Mouse (Mus musculus) c-Kit-positive CD71-negative TER-119-negative erythroid progenitor cells, embryonic 14.5 days (primary cell): ENCODE data around the gene Trank1.
A peak's percentile ranks its signal among the peaks of the same experiment; 100 is the strongest.

ENCODE experiments used
- DNase-seq: peaks from one replicate; pipeline ENCODE4 v3.0.0-alpha.2; 2013; ENCODE audit warnings: low read depth

The Trank1 gene

DNA sequence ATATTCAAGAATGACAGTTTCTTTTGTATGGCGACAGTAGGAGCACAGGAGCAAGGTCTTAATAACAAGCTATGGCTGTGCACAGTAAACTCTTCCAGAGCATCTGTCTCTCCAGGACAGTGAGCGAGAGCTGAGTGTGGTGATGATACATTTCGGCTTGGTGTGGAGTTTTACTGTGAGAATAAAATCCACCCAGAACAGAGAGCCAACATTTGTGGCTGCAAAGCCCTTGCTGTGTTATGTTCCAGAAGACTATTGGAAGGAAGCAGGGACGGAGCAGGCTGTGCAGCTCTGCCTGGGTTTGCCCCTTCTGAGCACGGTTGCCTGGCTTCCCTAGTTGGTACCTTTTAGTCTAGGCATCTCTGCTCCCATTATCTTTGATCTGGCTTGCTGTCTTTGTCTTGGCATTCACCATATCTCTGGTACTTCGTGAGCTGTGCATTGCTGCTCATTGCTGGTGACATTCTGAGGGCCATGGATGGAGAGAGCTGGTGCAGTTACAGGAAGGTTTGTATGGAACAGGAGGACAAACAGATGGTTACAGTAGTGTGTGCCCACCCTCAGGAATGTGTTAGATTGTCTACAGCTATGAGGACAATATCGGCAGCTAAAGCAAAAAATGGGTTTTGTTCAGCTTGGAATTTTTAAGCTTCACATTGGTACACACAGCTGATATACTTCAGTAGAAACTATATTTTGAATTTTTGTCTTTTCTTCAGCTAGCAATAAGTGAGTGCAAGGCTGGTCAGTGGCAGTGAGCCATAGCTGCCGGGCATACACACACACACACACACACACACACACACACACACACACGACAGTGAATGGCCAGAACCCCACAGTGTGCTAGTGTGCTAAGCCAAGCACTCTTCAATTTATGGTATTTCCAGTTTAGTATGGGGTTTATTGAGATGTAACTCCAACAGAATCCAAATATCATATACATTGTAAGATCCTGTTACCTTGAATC, 69.8 kb downstream of the Trank1 start:
- no peak for DNase-seq

DNA sequence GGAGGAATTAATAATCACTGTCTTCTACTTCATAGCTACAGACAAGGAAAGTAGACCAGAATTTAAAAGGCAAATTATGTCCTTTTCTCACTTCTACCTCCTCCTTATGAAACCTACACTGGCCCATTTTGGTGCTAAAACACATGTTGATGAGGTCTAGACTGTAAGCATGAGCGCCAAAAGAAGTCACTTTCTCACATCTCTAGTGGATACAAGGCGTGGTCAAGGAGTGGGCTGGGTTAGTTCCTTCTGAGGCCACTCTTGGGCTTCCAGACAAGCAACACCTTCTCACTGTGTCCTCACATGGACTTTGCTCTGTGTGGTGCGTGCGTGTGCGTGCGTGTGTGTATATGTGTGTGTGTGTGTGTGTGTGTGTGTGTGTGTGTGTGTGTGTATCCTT, 70.9 kb downstream of the Trank1 start:
- no peak for DNase-seq

DNA sequence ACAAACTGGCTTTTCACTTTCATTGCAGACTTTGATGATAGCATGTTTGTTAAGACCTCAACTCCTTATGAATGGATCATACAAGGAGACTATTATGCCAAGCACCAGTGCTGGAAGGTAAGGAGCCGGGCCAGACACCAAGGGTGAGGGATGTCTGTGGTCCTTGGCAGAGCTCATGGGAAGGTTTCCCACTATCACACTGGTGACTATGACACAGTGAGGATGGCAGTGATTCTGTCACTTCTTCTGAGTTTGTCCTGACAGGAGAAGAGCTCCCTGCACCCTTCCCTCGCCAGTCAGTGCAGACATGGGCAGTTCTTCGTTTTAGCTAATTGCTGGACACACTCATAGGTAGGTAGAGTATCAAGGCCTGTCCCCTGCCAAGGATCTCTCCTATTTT, 71.5 kb downstream of the Trank1 start:
- DNase-seq: no peak

DNA sequence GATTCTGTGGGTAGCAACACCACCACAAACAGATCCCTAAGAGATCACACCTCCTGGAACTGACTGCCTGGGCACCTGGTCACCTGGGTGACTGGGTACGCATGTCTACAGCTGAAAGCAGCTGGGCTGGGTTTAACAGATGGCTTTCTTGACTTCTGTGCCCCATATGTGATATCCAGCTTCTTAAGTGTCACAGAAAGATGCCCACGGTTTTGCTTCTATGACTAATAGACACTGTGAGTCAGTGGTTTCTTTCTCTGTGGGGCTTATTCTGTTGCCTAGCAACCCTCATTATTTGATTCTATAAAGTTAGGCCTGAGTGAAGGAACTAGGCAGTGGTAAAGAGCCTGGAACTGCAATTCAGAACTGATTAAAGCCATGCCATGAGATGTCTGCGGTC, 72.2 kb downstream of the Trank1 start:
- peak; percentile 1 for DNase-seq

DNA sequence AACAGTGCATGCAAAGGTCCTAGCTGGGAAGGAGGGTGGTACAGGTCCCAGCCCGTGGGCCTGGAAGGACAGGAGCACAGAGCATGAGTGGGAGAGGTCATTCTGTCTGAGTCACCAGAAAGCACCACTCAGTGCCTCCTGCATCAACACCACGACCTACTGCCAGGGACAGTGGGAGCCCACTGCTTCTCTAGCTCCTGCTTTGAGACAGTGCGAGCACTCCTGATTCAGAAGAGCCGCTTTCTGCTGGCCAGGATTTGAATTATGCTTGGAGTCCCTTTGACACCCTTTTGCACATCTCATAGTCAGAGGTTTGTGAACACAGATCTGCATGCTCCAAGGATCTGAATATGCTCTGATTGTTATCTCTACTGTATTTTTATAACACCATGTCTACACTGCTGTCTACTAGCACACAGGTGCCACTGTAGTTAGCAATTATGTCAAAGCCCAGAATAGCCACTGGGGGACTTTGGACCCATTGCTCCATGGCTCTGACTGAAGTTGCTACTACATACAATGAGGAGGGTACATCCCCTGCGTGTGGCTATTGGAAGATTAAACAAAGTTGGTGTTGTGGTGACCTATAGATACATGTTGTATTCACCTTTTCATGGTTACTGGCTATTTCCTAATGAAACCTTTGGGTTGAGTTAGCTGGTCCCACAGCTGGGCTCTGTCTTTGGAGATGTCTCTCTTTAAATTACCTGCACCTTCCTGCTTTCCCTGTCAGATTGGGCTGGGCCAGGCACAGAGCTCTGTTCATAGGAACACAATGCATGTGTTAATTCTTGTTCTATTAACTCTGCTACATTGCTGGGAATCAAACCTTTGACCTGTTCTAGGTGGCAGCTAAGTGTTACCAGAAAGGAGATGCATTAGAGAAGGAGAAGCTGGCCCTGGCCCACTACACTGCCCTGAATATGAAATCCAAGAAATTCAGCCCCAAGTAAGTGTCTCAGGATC, 74.3 kb downstream of the Trank1 start:
- no peak for DNase-seq

DNA sequence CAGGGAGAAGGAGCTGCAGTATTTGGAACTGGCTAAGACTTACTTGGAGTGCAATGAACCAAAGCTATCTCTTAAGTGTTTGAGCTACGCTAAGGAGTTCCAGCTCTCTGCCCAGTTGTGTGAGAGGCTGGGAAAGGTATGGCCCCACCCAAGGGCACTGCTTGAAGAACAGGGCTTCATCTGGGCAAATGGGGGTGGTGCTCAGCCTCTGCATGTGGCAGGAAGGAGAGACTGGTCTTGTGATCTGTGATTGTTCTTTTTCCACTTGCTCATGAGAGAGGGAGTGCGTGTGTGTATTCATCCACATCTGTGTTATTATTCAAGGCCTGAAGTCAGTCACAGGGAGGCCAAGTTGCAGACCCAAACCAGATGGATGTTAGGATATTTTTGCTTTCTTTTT, 75.0 kb downstream of the Trank1 start:
- DNase-seq: no peak

DNA sequence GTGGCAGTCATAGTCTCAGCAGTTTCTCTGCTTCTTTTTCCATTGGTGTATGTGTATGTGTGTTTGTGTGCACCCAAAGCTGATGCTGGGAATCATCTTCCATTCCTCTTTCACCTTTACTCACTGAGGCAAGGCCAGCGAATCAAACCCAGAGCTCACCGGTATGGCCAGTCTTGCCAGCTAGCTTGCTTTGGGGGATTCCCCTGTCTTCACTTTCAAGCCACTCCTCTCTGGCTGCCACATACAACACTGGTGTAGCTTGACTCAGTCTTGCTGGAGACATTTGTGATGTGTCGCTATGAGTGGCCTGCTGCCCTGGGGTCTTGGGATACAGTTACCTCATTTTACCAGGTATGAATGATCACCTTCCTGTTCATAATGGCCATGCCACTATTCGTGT, 76.0 kb downstream of the Trank1 start:
- no peak for DNase-seq

DNA sequence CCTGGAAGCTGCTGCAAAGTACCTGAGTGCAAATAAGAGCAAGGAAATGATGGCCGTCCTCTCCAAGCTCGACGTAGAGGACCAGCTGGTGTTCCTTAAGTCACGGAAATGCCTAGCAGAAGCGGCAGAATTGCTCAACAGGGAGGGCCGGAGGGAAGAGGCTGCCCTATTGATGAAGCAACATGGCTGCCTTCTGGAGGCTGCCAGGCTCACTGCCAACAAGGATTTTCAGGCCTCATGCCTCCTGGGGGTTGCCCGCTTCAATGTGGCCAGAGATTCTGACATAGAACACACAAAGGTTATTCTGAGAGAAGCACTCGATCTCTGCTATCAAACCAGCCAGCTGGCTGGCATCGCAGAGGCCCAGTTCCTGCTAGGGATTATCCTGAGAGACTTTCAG, 78.5 kb downstream of the Trank1 start:
- no peak for DNase-seq

DNA sequence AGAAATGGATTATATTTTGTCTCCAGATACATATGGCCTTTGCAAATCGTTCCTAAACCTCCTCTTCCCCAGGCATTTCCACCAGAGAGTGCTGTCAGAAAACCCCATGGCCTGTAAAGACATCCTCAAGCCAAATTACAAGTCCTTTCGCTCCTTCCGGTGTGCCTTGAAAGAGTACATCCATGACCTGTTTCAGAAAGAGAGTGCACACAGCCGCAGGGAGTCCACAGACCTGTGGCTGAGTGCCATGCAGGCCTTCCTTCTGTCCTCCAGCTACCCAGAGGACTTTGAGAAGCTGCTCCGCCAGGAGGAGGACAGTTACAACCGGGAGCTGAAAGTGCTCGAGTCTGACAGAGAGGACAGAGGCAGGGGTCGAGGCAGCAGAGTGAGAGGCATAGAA, 79.5 kb downstream of the Trank1 start:
- DNase-seq: no peak

DNA sequence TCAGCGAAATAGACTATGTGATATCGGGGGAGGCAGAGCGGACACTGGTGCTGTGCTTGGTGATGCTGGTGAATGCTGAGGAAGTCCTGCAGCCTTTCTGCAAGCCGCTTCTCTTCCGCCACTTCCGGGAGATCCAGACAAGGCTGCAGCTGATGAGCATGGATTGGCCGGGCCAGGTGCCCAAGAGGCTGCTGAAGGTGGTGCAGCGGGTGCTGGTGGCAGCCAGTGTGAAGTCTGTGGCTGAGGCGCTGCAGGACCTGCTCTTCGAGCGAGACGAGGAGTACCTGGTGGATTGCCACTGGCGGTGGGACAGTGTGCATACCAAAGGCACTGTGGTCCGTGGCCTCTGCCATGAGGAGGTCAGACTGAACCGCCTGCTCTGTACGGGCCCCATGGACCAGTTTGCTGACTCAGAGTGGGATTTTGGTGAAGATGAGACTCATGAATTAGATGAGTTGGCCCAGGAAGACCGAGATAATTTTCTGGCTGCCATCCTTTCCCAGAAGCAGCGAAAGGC, 80.4 kb downstream of the Trank1 start:
- no peak for DNase-seq

DNA sequence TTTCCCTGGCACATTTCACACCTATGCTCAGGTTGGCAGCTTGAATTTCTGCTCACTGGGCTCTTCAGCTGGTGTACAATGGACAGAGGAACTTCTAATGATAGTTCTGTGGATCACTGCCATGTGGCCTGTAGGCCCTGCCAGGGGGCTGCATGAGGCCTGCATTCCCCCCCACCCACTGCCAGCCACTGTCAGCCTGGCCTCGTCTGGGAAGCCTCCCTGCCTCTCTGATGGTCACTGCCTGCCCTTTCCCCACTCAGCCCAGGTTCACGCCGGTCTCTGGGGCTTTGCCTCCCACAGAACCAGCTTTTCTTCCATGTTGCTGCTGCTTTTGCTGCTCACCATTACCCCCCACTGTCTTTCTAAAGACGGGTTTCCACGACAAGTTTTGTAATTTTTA, 83.7 kb downstream of the Trank1 start:
- no peak for DNase-seq

DNA sequence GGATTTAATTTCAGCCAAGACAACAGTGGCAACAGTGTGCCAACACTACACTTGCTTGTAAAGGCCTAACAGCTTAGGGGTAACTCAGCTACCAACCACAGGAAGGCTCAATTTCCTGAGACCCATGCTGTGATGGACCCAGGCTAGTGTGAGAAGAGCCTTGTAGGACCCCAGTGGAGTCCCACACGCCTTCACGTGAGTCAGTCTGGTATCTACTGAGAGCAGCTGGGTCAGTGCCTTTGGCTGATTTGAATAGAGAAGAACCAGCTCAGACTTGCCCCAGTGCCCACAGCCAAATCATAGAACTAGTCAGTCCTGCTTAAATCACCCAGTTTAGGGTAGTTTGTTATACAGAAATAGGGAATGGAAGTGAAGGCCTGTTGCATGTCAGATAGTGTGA, 86.5 kb downstream of the Trank1 start:
- DNase-seq: no peak

DNA sequence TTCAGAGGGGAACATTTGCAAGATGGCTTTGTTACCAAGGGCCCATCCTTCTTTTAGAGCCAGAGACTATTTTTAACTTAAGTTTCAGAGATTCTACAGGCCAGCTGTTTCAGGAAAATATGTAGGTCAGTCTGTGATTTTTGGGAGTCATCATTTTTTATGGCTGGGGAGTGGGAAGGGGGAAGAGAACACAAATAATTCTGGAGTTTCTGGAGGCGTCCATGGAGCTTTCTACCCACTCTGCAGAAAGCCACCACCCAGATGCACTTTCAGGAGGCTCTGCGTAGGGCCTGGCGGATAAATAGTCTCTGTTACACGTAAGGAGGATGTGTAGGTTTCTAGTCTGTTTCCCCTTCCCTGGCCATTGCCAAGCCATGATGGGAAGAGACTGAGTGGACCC, 88.5 kb downstream of the Trank1 start:
- DNase-seq: no peak

DNA sequence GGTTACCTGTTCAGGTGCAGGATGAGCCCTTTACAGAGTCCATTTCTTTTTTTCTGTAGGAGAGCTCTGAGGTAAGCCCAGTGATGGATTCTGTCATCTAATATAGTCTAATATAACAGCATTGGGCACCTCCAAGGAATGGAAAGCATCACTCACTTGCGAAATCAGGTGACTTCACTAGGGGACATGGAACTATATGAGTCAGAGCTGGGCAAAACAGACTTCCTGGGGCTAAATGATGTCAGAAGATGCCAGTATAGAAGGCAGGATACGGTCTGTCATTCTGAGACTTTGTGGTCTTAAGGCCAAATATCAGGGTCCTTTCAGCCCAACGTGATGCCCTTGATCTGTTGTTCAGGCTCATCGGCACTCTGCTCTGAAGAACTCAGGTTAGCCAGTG, 91.6 kb downstream of the Trank1 start:
- DNase-seq: peak; percentile 4

DNA sequence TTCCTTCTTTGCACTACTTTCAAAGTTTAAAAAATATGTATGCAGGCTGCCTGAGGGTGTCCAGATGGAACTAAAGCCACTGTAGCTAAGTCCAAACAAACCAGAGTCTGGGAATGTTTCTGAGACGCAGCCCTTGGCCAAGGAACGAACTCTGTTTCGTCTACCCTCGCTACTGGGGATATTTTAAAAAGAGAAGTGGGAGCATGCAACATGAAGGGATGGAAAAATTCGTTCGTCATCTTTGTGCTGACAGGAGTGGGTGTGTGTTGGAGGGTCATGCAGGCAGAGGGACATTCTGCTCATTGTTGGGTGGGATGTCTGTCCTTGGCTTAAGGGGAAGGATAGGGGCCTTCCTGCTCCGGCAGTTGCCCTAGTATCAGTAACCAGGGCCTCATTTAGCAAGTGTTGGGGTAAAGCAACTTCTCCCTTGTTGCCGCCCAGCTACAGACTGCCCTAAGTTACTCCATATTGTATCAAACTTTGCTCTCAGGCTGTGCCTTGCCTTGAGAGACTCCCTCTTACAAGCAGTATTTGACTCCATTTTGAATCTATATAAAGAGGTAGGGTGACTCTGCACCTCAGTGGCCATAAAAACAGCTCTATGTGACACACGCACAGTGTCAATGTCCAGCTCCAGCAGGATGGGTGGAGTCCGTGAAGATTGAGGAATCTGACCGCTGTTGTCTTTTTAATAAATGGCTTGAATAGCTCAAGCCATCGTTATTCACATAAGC, 93.0 kb downstream of the Trank1 start:
- no peak for DNase-seq

DNA sequence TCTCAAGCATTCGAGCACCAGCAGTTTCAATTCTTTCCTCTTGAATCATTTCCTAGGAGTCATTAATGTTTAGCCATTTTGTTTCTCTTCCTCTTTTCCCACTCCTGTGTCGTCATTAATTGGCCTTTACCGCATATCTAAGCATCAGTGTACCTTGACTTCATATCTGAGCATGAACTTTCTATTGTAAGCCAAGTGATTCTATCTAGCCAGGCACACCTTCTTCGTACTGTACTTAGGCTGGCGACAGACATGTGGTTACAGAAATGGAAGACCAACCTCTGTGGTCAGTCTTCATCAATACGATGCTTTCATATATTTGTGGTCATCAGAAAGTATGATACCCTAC, 93.5 kb downstream of the Trank1 start:
- no peak for DNase-seq

DNA sequence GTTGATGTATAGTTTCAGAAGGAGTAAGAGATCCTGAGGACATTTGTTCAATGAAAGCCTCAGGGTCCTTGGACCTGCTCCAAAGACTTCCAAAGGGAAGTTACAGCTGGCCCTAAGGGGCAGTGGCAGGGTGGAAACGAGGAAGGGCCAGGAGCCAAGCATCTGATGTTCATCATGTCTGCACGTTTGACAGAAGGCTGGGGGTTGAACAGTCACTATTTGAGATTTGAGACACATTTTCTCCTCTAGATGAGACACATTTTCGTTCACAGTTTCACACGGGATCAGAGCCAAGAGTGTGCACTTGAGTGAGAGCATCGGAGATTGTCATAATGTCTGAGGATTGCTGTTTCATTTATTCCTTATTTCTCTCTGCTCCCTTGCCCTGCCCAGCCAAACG, 96.5 kb downstream of the Trank1 start:
- no peak for DNase-seq

DNA sequence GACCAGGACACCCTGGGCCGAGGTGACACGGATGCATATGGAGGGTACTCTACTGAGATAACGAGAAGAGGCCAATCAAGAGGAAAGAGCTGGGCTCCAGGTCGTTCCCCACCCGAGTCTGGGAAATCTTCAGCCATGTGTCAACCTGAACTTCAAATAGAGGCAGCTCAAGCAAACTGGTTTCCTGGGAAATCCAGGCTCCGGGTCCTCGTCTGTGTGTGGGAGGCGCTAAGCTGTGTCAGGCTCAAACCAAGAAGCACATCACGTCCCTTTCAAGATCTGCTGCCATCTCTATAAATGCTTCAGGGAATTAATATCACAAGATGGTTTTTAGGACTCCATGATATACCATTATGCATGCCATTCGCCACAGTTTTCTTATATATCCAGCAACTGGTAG, 96.9 kb downstream of the Trank1 start:
- DNase-seq: no peak

DNA sequence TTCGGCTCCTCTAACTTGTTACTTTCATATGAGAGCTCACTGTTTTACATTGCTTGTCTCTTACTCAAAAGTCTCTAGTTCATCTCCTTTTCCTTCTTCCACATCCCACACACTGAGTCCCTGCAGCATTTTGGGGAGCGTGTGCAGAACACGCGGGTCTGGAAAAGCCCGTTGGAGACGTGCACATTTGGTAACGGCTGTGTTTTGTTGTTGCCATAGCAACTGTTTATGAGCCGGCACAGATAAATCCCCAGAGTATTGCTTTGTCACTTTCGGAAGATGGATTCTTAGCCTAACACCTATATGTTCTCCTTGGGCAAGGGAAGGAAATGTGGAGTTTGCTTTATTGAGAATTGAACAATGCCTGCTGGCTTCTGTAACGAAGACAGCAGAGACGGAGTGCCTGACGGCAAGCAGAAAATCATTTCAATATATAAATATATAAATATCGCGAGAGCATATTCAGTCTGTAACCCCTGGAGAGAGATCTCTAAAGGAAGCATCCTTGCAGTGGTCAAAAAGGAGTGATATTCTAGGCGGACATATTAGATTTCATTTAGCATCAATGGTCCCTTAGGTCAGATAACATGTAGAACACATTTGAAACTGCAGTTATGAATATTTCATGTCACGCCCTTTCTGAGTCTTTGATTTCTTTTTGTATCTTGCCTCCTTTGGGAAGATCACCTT, 101.1 kb downstream of the Trank1 start:
- no peak for DNase-seq

DNA sequence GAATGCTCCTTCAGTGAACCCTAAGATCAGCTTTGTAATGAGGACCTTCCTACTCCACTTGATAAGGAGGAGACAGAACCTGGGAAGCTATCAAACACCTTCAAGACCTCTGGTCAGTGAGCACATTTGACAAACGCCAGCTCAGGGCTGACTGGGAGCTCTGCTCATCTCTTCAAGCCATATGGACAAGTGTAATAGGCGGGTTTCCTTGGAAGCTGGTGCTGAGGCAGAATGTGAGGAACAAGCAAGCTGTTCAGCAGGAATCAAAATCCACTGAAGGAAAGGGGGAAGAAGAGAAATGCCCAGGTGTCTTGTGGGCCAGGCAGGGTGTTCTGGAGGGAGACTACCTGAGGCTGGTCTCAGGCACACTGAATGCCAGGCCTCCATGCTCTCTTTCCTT, 110.3 kb downstream of the Trank1 start:
- DNase-seq: no peak

DNA sequence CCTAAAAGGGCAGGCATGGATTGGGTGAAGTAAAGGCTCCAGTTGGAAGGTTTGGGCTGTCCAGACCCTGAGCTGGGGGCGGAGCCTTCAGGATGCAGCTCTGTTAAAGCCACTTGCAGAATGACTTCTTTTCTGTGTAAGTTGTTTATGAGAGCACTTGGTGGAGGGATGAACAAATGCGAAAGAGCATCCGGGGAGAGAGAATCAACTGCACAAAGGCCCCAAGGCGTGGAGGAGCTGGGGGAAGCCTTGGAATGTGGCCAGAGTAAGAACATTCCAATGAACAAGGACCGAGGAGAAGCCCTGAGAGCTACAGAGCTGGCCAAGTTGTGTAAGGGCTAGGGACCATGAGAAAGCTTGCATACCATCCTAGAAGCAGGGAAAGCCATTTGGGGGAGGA, 111.0 kb downstream of the Trank1 start:
- DNase-seq: no peak

DNA sequence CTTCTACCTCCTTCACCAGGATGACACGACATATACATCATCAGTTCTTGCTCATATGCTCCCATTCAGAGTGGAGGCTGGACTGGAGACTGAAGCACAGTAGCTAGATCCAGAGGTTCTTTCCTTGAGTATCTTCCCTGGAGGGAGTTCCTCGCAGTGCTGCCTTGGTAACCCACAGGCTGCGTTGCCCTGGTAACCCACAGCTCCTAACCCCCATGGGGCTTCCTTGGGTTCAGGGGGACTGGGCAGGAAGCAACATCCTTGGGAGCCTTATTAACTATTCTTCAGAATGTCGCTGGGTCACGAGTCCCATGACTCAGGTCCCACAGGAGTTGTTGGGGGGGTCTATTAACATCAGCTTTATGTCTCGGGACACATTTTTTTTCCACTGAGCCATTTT, 113.6 kb downstream of the Trank1 start:
- no peak for DNase-seq
